Mouse (Mus musculus) c-Kit-negative CD71-positive TER-119-positive erythroid progenitor cells, embryonic 14.5 days (primary cell): ENCODE data around the gene Cd72.

ENCODE experiments used
- DNase-seq: peaks from one replicate; pipeline ENCODE4 v3.0.0-alpha.2; 2013; ENCODE audit warnings: low read depth, low spot score

Gene Cd72

DNA sequence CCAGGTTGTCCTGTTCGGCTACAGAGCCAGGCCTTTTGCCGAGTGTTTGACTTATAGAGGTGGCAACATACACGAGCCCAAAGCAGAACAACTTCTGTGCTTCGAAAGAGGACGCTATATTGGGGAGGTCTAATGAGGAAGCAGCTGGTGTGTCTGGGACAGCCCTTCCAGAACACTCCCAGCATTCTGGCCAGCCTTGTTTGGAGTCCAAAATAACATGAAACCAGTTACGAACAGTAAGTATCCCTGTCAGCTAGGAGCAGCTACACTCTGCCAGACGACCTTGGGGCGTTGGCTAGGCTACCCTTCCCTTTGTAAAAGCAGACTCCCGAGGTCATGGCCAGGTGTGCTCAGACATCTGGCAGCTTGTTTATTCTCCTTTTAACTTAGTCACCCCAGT, 52.2 kb downstream of the Cd72 start:
- no peak for DNase-seq

DNA sequence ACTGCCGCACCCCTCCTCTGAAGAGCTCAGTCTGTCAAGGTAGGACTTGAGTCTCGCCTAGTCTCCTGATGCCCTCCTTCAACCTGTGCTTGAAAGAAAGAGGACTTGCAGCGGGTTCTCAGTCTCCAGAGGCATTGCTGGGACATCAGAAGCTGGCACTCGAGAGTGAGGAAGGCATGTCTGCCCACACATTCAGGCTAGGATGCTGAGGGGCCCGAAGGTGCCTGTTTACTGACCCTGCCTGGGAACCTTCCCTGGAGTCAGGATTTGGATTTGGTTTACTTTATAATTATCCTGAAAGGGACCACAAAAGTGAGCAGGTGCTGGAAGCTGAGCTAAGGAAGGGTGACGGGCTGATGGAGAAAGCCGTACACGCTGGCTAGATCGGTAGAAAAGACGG, 52.9 kb downstream of the Cd72 start:
- no peak for DNase-seq

DNA sequence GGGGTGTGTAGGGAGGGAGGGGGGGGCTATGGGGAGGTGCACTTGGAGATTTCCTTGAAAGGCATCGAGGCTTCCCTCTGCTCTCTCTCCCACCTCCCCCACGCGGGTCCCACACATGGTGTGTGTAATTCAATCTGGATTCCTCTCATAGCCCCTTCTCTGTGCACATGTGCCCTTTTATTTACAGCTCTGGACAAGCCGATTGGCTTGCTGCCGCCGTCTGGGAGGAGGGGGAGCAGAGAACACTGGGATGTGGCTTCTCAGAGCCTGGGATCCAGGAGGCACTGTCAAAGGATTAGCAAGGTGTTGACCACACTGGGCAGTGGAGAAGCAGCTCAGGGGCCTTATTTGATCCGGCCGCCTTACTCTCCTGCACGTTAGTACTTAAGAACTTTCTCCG, 53.5 kb downstream of the Cd72 start:
- DNase-seq: no peak

DNA sequence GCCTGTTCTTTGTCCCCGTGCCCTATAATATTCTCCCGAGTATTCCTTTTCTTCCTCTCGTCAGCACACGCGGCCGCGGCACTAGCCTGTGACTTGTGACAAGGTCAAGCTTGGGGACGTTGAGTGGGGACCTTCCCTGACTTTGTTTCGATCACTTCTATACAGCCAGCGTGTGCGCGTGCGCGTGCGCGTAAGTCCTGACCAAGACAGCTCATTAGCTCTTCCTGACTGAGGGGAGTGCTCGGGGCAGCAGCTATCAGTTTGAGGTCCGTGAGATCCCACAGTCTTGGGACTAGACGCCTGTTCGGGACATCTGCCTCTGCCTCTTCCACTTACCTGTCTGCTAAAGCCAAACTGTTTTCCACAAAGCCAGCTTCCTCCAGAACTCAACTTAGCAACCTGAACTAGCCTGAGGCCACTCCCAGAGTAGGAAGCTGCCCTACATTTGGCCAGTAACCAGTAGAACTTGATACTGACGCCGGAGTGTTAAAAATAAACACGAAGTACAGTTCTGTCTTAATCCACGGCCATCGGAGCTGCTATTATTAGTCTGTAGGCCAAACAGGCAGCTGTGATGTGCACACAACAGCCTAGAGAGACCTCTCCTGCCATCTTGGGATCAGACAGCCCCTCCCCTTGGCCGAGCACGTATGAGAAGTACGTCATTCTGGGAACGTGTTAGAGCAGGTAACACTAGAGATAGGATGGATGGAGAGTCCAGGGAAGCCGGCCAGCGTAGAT, 54.9 kb downstream of the Cd72 start:
- DNase-seq: no peak

DNA sequence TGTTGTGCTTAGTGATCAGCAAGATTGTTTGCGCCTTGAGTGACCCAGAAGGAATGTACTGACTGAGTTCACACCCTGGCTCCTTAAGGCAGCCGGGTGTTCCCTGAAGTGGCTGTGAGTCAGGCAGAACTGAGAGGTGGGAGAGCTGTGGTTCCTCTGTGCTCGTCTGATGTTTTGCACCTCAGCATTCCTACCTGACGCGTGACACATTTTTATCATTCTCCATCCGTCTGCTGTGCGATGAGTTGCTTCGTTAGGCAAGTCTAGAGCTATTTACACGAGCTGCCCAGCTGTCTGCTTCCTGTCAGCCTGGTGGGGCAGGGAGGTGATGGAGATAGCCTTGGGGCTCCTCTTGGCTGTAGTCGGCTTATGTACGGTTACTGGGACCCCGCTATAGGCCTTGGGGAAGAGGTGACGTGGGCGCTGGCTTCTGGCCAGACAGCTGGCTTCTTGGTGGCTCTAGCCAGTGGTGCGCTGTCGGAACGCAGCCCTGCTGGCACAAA, 55.5 kb downstream of the Cd72 start:
- DNase-seq: no peak

DNA sequence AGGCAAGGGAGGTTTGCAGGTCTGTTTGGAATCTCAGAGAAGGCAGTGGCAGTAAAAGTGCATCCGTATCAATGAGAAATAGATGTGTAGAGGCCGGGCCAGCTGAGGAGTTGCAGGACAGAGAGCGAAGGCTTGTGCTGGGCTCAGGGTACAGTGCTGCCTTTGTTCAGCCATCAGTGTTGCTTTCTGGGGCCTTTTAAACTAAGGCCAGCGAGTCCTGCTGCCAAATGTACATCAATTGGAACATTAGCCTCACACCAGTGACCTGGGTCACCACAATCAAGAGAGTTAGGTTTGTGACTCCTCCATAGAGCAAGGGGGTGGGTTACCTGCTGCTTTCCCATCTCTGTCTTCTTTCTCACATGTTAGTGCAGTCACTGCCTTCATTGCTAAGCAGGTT, 56.4 kb downstream of the Cd72 start:
- DNase-seq: no peak
